Mouse (Mus musculus) CD4-positive helper T cell, adult 2 months (primary cell): ENCODE measurements around the gene Grik2.
"Not testable (repeated sequence)": the region's sequence is repeated elsewhere in the genome, so short reads cannot be mapped to it uniquely, and the experiment has no call there.

ENCODE experiments used
- DNase-seq: peaks from one replicate; pipeline ENCODE4 v3.0.0-alpha.2; 2012; ENCODE audit warnings: low read depth, missing footprints, low spot score

Grik2 gene

GRCm38 (mm10) chr10:49652320-49652719 lies 136.2 kb downstream of the Grik2 start:
- DNase-seq, result no peak

GRCm38 (mm10) chr10:49647116-49647515 lies 141.4 kb downstream of the Grik2 start:
- DNase-seq, result no peak

- no peak for DNase-seq
Measured at GRCm38 (mm10) chr10:49639901-49640300, 148.7 kb downstream of the Grik2 start.

- DNase-seq, result no peak
Measured at GRCm38 (mm10) chr10:49623951-49624350, 164.6 kb downstream of the Grik2 start.

GRCm38 (mm10) chr10:49597652-49598051 lies 190.9 kb downstream of the Grik2 start:
- DNase-seq, result no peak

- no peak for DNase-seq
Measured at GRCm38 (mm10) chr10:49573514-49573913, 215.1 kb downstream of the Grik2 start.

- DNase-seq, result no peak
Measured at GRCm38 (mm10) chr10:49559872-49560407, 228.6 kb downstream of the Grik2 start.

- DNase-seq, result no peak
Measured at GRCm38 (mm10) chr10:49542249-49542648, 246.3 kb downstream of the Grik2 start.

- no peak for DNase-seq
Measured at GRCm38 (mm10) chr10:49519752-49520151, 268.8 kb downstream of the Grik2 start.

GRCm38 (mm10) chr10:49500628-49501027 lies 287.9 kb downstream of the Grik2 start:
- DNase-seq, result no peak

- DNase-seq, result no peak
Measured at GRCm38 (mm10) chr10:49497302-49497701, 291.3 kb downstream of the Grik2 start.

GRCm38 (mm10) chr10:49481439-49481838 lies 307.1 kb downstream of the Grik2 start:
- DNase-seq, result no peak

GRCm38 (mm10) chr10:49480085-49480749 lies 308.3 kb downstream of the Grik2 start:
- no peak for DNase-seq

GRCm38 (mm10) chr10:49473613-49474012 lies 315.0 kb downstream of the Grik2 start:
- no peak for DNase-seq

GRCm38 (mm10) chr10:49456791-49457190 lies 331.8 kb downstream of the Grik2 start:
- DNase-seq, result no peak

- DNase-seq, result no peak
Measured at GRCm38 (mm10) chr10:49453535-49453934, 335.0 kb downstream of the Grik2 start.

- DNase-seq, result no peak
Measured at GRCm38 (mm10) chr10:49441369-49441768, 347.2 kb downstream of the Grik2 start.

GRCm38 (mm10) chr10:49437057-49437456 lies 351.5 kb downstream of the Grik2 start:
- no peak for DNase-seq

- DNase-seq, result no peak
Measured at GRCm38 (mm10) chr10:49436301-49436700, 352.3 kb downstream of the Grik2 start.

GRCm38 (mm10) chr10:49432825-49433224 lies 355.7 kb downstream of the Grik2 start:
- DNase-seq, result no peak

- not testable (repeated sequence) for DNase-seq
Measured at GRCm38 (mm10) chr10:49417206-49417605, 371.4 kb downstream of the Grik2 start.

GRCm38 (mm10) chr10:49382996-49383395 lies 405.6 kb downstream of the Grik2 start:
- DNase-seq, result no peak

- DNase-seq, result no peak
Measured at GRCm38 (mm10) chr10:49381852-49382251, 406.7 kb downstream of the Grik2 start.

- DNase-seq, result no peak
Measured at GRCm38 (mm10) chr10:49368601-49369000, 420.0 kb downstream of the Grik2 start.
